Mouse (Mus musculus) heart, embryonic 14.5 days (tissue): ENCODE measurements around the gene Ctdsp2. TPM values are rescaled to one million over a fixed set of nuclear protein-coding genes. Genes with fewer than 3 reads are reported as not detected.

Experiments used
- ATAC-seq: fragments of 200-750 bp; cut with Nextera tagmentation; 2 replicates; pipeline ENCODE4 v1.8.0; 2017; ENCODE audit warnings: low read depth, moderate TSS enrichment; ENCODE audit not compliant: insufficient number of reproducible peaks, insufficient read depth, low FRiP score
- H3K27ac ChIP-seq, 2 experiments: fragments of 200-500 bp in 1 of 2; fragments of 300-500 bp in 1 of 2; sonication (generic) in 1 of 2; replicated peaks in 1 of 2; 2 replicates each; pipeline ENCODE4 v1.5.1; 2012 to 2014; ENCODE audit warnings: low read depth in 2 of 2, low read length in 2 of 2, control low read depth in 1 of 2, mild to moderate bottlenecking in 1 of 2, mixed read lengths in 1 of 2; ENCODE audit not compliant: control insufficient read depth in 1 of 2, insufficient read depth in 1 of 2
- H3K27me3 ChIP-seq: fragments of 300-500 bp; sonication (generic); 2 replicates; pipeline ENCODE4 v1.6.1; 2014; ENCODE audit warnings: mild to moderate bottlenecking, low read length, control low read depth; ENCODE audit not compliant: control insufficient read depth, insufficient read depth
- H3K36me3 ChIP-seq: fragments of 300-500 bp; sonication (generic); 2 replicates; pipeline ENCODE4 v1.6.1; 2014; ENCODE audit warnings: mild to moderate bottlenecking, control low read depth, low read length, mixed read lengths; ENCODE audit not compliant: control insufficient read depth, insufficient read depth
- H3K4me1 ChIP-seq, 2 experiments: fragments of 200-500 bp in 1 of 2; fragments of 300-500 bp in 1 of 2; sonication (generic) in 1 of 2; 2 replicates each; pipeline ENCODE4 v1.6.1; 2012 to 2014; ENCODE audit warnings: low read length in 2 of 2, control low read depth in 1 of 2, mixed read lengths in 1 of 2; ENCODE audit not compliant: control insufficient read depth in 2 of 2, insufficient read depth in 2 of 2
- H3K4me2 ChIP-seq: fragments of 300-500 bp; sonication (generic); 2 replicates; pipeline ENCODE4 v1.6.1; 2014; ENCODE audit warnings: mild to moderate bottlenecking, low read length
- H3K4me3 ChIP-seq, 2 experiments: fragments of 200-500 bp in 1 of 2; fragments of 300-500 bp in 1 of 2; sonication (generic) in 1 of 2; 2 replicates each; pipeline ENCODE4 v1.5.1; 2012 to 2014; ENCODE audit warnings: low read length in 2 of 2, mild to moderate bottlenecking in 2 of 2, control low read depth in 1 of 2, low read depth in 1 of 2, moderate library complexity in 1 of 2; ENCODE audit not compliant: control insufficient read depth in 1 of 2, insufficient read depth in 1 of 2
- H3K9ac ChIP-seq: fragments of 300-500 bp; sonication (generic); 2 replicates; pipeline ENCODE4 v1.6.1; 2014; ENCODE audit warnings: mild to moderate bottlenecking, low read length
- H3K9me3 ChIP-seq: fragments of 300-500 bp; sonication (generic); 2 replicates; pipeline ENCODE4 v1.6.1; 2016; ENCODE audit warnings: low read length, control low read depth; ENCODE audit not compliant: control insufficient read depth
- WGBS: fragments of 180-500 bp; shearing (Covaris S2); extraction: QIAGEN DNeasy Blood & Tissue Kit; methylation state at CpG from one replicate; pipeline ENCODE4 v1.1.7; 2014; 5-methylcytosine and 5-hydroxymethylcytosine counted together
- polyA plus RNA-seq: library from polyadenylated mRNA; unstranded; fragments of >200 nt; fragmentation: Nextera tagmentation; extraction: Ambion mirVana; gene quantifications from 2 replicates; pipeline ENCODE4 v1.2.1, GENCODE M21; 2014

The Ctdsp2 gene
- polyA plus RNA-seq, 1 experiment from 2014 or later = 64.4 TPM

GRCm38 (mm10) chr10:127017071-127017470 is 38.6 kb downstream of the Ctdsp2 start:
- no peak for ATAC-seq
- H3K9ac ChIP-seq = no peak overlapping the region
- no peak overlapping the region for H3K4me3 ChIP-seq
- no peaks in the 10 kb centered on the region for H3K27me3 ChIP-seq
- H3K9me3 ChIP-seq = no peaks in the 10 kb centered on the region
- whole genome bisulfite sequencing = 22% methylated on average over 2 of the region's 2 CpGs
- H3K4me1 ChIP-seq = no peaks in the 10 kb centered on the region
- H3K27ac ChIP-seq = no peak overlapping the region
- H3K4me2 ChIP-seq = no peak overlapping the region
- peaks cover 8% of the 10 kb centered on the region for H3K36me3 ChIP-seq

- no peaks in the 10 kb centered on the region for H3K27me3 ChIP-seq
Observed at GRCm38 (mm10) chr10:127018422-127018821, 39.9 kb downstream of the Ctdsp2 start.

DNA sequence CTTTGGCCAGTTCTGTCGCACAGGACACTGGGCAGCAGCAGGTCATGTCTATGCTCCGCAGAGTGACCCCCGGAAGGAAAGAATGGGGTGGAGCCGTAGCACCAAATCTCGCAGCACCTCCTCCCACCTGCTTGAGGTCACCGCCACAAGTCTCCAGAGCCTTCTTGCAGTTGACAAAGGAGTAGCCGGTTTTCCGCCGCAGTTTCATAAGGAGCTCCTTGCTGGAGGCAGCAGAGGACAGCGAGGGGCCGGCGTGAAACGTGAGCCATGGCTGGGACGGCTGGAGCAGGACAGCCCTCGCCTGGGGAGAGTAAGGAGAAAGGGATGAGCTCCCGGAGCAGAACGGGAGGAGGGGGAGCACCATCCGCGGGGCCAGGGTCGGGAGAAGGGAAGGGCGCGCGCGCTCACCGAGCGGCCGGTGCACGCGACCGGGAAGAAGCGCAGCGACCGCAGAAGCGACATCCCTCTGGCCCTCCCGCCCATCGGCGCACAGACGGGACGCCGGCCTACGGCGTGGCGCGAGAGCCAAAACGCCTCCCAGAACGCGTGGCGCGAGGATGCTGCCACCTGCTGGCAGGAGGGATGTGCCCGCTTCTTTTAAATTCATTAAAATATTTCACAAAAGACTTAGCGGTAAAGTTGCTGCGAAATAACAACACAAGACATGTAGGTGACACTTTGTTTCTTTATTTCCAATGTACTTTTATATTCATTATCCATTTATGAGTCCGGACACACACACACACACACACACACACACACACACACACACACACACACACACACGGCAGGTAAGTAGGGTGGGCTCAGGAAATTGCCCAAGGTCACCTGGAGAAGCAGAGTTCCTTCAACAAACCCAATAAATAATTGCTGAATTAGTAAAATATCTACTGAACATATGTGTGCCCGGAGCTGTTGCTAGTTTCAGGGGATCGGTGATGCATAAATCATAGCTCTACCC is 52.1 kb downstream of the Ctdsp2 start, which contains the start of gene Tsfm:
TSS of gene Tsfm (minus strand) at position 505 of the 961 bp plus-strand sequence.
- Histone ChIP-seq H3K9ac (peak within 1 kb of the TSS; percentile 89), H3K4me3 (peak within 1 kb of the TSS; percentile 68 to 84), H3K27ac (peak within 1 kb of the TSS; percentile 17 to 66), H3K36me3 (peaks cover 39% of the 10 kb centered on the region), H3K9me3 (no peaks in the 10 kb centered on the region), H3K4me1 (peaks cover 0 to 6% of the 10 kb centered on the region in 2 experiments; a peak in 2 of 4 replicates), H3K4me2 (peak within 1 kb of the TSS; percentile 81), H3K27me3 (no peaks in the 10 kb centered on the region)
- ATAC-seq = peak; percentile 81
- 6% methylated on average over 54 of the region's 56 CpGs for WGBS

More at GRCm38 (mm10) chr10:127018422-127018821, 39.9 kb downstream of the Ctdsp2 start:
- WGBS = 72% methylated on average over 16 of the region's 16 CpGs
- ATAC-seq = no peak
- Histone ChIP-seq H3K36me3 (peaks cover 21% of the 10 kb centered on the region), H3K4me2 (no peak overlapping the region), H3K9ac (no peak overlapping the region), H3K9me3 (no peaks in the 10 kb centered on the region), H3K4me1 (no peaks in the 10 kb centered on the region), H3K27ac (no peak overlapping the region), H3K4me3 (no peak overlapping the region)

DNA sequence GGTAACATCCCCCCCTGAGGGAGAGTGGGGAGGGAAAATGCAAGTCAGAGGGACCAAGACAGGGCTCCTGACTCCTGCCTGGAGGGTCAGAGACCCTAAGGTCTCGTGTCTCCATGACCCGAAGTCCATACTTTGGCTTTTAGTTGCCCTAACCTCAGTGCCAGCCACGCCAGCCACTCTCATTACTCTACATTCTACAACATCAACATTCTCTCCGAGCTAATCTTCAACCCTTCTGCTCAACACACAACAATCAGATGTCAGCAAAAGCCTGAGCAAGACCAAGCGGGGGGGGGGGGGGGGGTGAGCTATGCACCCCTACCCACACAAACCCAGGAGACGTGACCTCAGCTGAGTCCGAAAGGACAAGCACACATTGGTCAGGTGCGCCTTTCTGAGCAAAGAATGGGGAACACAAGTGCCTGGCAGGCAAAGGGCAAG is 54.8 kb downstream of the Ctdsp2 start:
- WGBS = 74% methylated on average over 8 of the region's 8 CpGs
- no peak overlapping the region for H3K4me2 ChIP-seq
- H3K9ac ChIP-seq = no peak overlapping the region
- no peaks in the 10 kb centered on the region for H3K9me3 ChIP-seq
- no peak overlapping the region for H3K27ac ChIP-seq
- no peak overlapping the region for H3K4me3 ChIP-seq
- H3K36me3 ChIP-seq = peaks cover 12% of the 10 kb centered on the region
- H3K4me1 ChIP-seq = peaks cover 0 to 6% of the 10 kb centered on the region in 2 experiments; a peak in 2 of 4 replicates
- no peak for ATAC-seq
- H3K27me3 ChIP-seq = no peaks in the 10 kb centered on the region

GRCm38 (mm10) chr10:127036273-127036672 is 57.8 kb downstream of the Ctdsp2 start:
- no peak overlapping the region for H3K4me3 ChIP-seq
- H3K4me1 ChIP-seq = no peaks in the 10 kb centered on the region
- H3K27ac ChIP-seq = no peak overlapping the region
- H3K27me3 ChIP-seq = peaks cover 8% of the 10 kb centered on the region
- H3K4me2 ChIP-seq = no peak overlapping the region
- WGBS = 80% methylated on average over 12 of the region's 12 CpGs
- no peaks in the 10 kb centered on the region for H3K36me3 ChIP-seq
- no peak for ATAC-seq
- no peaks in the 10 kb centered on the region for H3K9me3 ChIP-seq
- H3K9ac ChIP-seq = no peak overlapping the region

- no peaks in the 10 kb centered on the region for H3K36me3 ChIP-seq
- no peak overlapping the region for H3K27ac ChIP-seq
- no peak for ATAC-seq
- peaks cover 8% of the 10 kb centered on the region for H3K27me3 ChIP-seq
- no peak overlapping the region for H3K9ac ChIP-seq
- H3K9me3 ChIP-seq = no peaks in the 10 kb centered on the region
- H3K4me1 ChIP-seq = peaks cover 0 to 4% of the 10 kb centered on the region in 2 experiments; a peak in 3 of 4 replicates
- no peak overlapping the region for H3K4me2 ChIP-seq
- H3K4me3 ChIP-seq = no peak overlapping the region
- WGBS = 76% methylated on average over 12 of the region's 12 CpGs
Observed at GRCm38 (mm10) chr10:127037641-127038040, 59.1 kb downstream of the Ctdsp2 start.

GRCm38 (mm10) chr10:127040569-127041214 is 62.2 kb downstream of the Ctdsp2 start:
- H3K9ac ChIP-seq = peak overlapping the region; percentile 77
- no peak overlapping the region for H3K27ac ChIP-seq
- H3K4me3 ChIP-seq = peak overlapping the region; percentile 62 to 75
- peak overlapping the region; percentile 96 for H3K4me2 ChIP-seq
- peaks cover 8% of the 10 kb centered on the region for H3K27me3 ChIP-seq
- WGBS = 2% methylated on average over 20 of the region's 20 CpGs
- H3K36me3 ChIP-seq = peaks cover 18% of the 10 kb centered on the region
- H3K4me1 ChIP-seq = peaks cover 0 to 6% of the 10 kb centered on the region in 2 experiments; a peak in 3 of 4 replicates
- ATAC-seq = no peak
- H3K9me3 ChIP-seq = no peaks in the 10 kb centered on the region
